Mouse (Mus musculus): ENCODE results near the gene Ppm1e. TPM values are rescaled to one million over a fixed set of nuclear protein-coding genes. Genes with fewer than 3 reads are reported as not detected.

Gene Ppm1e
- polyA plus RNA-seq, 1 experiment from 2014 or later: 2.6 TPM

DNA sequence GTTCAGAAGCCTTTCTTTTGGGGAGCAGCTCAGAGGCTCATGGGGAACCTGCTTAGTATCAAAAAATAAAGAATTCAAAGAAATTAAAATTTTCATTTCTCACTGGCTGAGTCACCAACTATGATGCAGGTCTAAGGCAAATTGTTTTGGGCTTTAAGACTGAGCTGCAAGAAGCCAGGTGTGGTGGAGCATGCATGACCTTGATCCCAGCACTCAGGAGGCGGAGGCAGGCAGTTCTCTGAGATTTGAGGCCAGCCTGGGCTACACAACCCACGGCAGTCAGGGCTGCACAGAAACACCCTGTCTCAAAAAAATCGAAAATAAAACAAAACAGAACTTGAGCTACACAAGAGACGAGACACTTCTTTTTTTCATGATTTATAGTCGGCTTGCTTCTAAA, 38.8 kb downstream of the Ppm1e start:
- H3K9ac ChIP-seq (ENCODE audit: low read length): no peak overlapping the region
- H3K9me3 ChIP-seq (ENCODE audit: control insufficient read depth, low read length): no peaks in the 10 kb centered on the region
- no peaks in the 10 kb centered on the region for H3K4me1 ChIP-seq (ENCODE audit: control insufficient read depth, insufficient read depth, low read length)
- no peak overlapping the region for H3K4me2 ChIP-seq (ENCODE audit: low read depth, severe bottlenecking)
- ATAC-seq (ENCODE audit: insufficient number of reproducible peaks, low FRiP score, low TSS enrichment, low read depth): no peak
- no peak overlapping the region for H3K27ac ChIP-seq (replicated peaks; ENCODE audit: low read depth, low read length)
- no peaks in the 10 kb centered on the region for H3K27me3 ChIP-seq (ENCODE audit: control insufficient read depth, insufficient read depth, low read length)
- no peak for DNase-seq (ENCODE audit: low spot score)
- 71% methylated on average over 5 of the region's 5 CpGs for WGBS
- H3K4me3 ChIP-seq (ENCODE audit: low read depth, low read length): no peak overlapping the region
- H3K36me3 ChIP-seq (ENCODE audit: control insufficient read depth, insufficient read depth, low read length): no peaks in the 10 kb centered on the region

DNA sequence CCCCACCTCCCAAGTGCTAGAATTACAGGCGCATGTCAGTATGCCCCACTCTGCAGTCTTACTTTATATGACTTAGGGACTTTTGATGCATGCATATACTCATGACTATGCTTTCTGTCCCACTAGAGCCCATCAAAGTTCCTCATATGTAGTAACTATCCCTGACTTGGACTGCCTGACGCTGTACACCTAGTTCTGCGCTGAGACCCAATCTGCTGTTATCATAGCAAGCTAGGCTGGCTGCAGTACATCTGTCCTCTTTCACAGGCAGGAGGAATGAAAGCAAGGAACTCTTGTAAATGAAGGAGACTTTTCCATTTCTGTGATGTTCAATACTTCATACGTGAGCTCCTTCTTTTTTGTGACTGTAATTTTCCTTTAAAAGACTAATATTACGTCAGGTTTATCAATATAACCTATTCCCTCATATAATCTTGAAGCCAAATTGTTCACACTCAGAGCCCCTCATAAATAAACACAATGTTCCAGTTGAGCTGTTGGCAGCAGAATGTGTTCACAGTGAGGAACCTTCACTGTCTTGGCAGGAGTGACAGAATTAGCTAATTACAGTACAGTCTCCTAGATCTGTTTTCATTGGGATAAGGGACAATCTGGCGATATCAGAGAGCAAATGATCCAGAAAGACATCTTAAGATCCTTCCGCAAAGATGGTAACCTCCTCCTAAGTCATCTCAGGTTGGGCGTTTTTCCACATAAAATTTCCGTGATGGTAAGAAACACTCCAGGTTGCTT, 39.7 kb downstream of the Ppm1e start:
- DNase-seq (ENCODE audit: low spot score) (no peak), ATAC-seq (ENCODE audit: insufficient number of reproducible peaks, low FRiP score, low TSS enrichment, low read depth) (no peak)
- H3K9me3 ChIP-seq (ENCODE audit: control insufficient read depth, low read length): no peaks in the 10 kb centered on the region
- H3K27ac ChIP-seq (replicated peaks; ENCODE audit: low read depth, low read length): no peak overlapping the region
- H3K4me2 ChIP-seq (ENCODE audit: low read depth, severe bottlenecking): no peak overlapping the region
- no peaks in the 10 kb centered on the region for H3K36me3 ChIP-seq (ENCODE audit: control insufficient read depth, insufficient read depth, low read length)
- H3K9ac ChIP-seq (ENCODE audit: low read length): no peak overlapping the region
- no peaks in the 10 kb centered on the region for H3K27me3 ChIP-seq (ENCODE audit: control insufficient read depth, insufficient read depth, low read length)
- WGBS: 91% methylated on average over 9 of the region's 9 CpGs
- H3K4me3 ChIP-seq (ENCODE audit: low read depth, low read length): no peak overlapping the region
- no peaks in the 10 kb centered on the region for H3K4me1 ChIP-seq (ENCODE audit: control insufficient read depth, insufficient read depth, low read length)

DNA sequence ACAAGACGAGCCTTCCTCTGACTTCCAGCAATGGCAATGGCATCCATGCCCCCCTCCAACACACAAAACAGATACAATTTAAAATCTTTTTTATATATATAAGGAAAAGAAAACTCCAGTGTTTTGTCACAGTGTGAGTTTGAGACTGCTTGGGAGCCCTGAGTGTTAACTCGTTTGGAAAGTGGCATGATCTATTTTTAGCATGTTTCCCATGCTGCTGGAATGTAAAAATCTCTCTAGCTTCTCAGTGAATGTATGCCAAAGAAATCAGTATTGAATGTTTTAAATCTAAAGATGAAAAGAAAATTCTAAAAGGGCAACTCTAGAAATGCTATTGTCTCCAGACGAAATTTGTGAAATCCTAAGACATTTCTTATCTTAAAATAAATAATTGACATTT, 45.3 kb downstream of the Ppm1e start:
- Histone ChIP-seq H3K9ac (ENCODE audit: low read length) (no peak overlapping the region), H3K27me3 (ENCODE audit: control insufficient read depth, insufficient read depth, low read length) (no peaks in the 10 kb centered on the region), H3K4me1 (ENCODE audit: control insufficient read depth, insufficient read depth, low read length) (no peaks in the 10 kb centered on the region), H3K4me2 (ENCODE audit: low read depth, severe bottlenecking) (no peak overlapping the region), H3K36me3 (ENCODE audit: control insufficient read depth, insufficient read depth, low read length) (no peaks in the 10 kb centered on the region), H3K27ac (replicated peaks; ENCODE audit: low read depth, low read length) (no peak overlapping the region), H3K4me3 (ENCODE audit: low read depth, low read length) (no peak overlapping the region), H3K9me3 (ENCODE audit: control insufficient read depth, low read length) (no peaks in the 10 kb centered on the region)
- WGBS: 67% methylated on average over 3 of the region's 3 CpGs
- no peak for DNase-seq (ENCODE audit: low spot score)
- ATAC-seq (ENCODE audit: insufficient number of reproducible peaks, low FRiP score, low TSS enrichment, low read depth): no peak

DNA sequence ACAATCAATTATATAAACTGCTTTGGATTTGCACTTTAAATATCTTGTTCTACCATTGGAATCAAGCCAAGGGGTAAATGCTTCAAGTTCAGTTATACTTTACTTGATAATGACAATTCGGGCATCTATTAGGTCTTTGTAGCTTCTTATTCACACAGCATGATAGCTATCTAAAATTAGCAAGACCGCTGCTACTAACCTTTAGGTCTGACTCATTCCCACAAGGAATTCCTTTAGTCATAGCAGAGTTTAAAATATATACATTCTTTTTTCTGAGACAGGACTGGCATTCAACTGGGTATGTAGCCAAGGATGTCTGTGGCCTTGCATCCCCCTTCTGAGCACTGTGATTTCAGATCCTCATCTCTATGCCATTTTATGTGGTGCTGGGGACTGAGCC, 48.5 kb downstream of the Ppm1e start:
- H3K4me2 ChIP-seq (ENCODE audit: low read depth, severe bottlenecking): no peak overlapping the region
- no peaks in the 10 kb centered on the region for H3K27me3 ChIP-seq (ENCODE audit: control insufficient read depth, insufficient read depth, low read length)
- no peaks in the 10 kb centered on the region for H3K4me1 ChIP-seq (ENCODE audit: control insufficient read depth, insufficient read depth, low read length)
- WGBS: 93% methylated on average over 2 of the region's 2 CpGs
- H3K9ac ChIP-seq (ENCODE audit: low read length): no peak overlapping the region
- H3K9me3 ChIP-seq (ENCODE audit: control insufficient read depth, low read length): no peaks in the 10 kb centered on the region
- no peak for DNase-seq (ENCODE audit: low spot score)
- no peak overlapping the region for H3K27ac ChIP-seq (replicated peaks; ENCODE audit: low read depth, low read length)
- no peak overlapping the region for H3K4me3 ChIP-seq (ENCODE audit: low read depth, low read length)
- no peak for ATAC-seq (ENCODE audit: insufficient number of reproducible peaks, low FRiP score, low TSS enrichment, low read depth)
- no peaks in the 10 kb centered on the region for H3K36me3 ChIP-seq (ENCODE audit: control insufficient read depth, insufficient read depth, low read length)

DNA sequence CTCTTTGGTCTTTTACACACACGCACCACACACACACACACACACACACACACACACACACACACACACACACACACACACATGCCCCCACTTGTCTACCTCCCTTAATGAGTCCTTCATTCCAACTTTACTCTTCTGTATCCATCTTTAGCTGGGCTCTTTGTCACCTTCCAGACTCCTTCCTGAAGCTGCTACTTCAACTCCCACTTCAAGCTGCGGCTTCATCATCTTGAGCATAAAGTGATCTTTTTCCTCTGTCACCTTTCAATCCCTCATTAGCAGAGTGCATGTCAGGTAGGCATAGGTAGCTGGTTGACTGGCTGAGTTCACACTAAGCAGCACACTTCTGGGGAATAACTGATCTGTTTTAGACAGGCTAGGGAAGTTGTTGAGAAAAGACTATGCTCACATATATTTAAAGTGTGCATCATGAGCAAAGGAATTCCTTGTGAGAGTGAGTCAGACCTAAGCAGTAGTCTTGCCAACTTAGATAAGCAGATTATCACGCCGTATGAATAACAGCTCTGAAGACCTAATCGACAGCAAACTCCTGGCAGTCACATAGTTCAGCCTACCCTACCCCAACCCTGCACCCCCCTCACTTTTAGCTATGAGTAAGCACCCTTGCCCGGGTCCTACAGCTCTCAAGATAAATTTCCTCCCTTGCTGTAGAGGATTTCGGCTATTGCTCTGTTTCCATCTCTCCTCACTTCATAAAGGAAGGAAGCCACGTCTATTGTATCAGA, 49.3 kb downstream of the Ppm1e start:
- Histone ChIP-seq H3K4me2 (ENCODE audit: low read depth, severe bottlenecking) (no peak overlapping the region), H3K4me1 (ENCODE audit: control insufficient read depth, insufficient read depth, low read length) (no peaks in the 10 kb centered on the region), H3K9ac (ENCODE audit: low read length) (no peak overlapping the region), H3K9me3 (ENCODE audit: control insufficient read depth, low read length) (no peaks in the 10 kb centered on the region), H3K36me3 (ENCODE audit: control insufficient read depth, insufficient read depth, low read length) (no peaks in the 10 kb centered on the region), H3K4me3 (ENCODE audit: low read depth, low read length) (no peak overlapping the region), H3K27me3 (ENCODE audit: control insufficient read depth, insufficient read depth, low read length) (no peaks in the 10 kb centered on the region), H3K27ac (replicated peaks; ENCODE audit: low read depth, low read length) (no peak overlapping the region)
- ATAC-seq (ENCODE audit: insufficient number of reproducible peaks, low FRiP score, low TSS enrichment, low read depth): no peak
- WGBS: 79% methylated on average over 8 of the region's 8 CpGs
- no peak for DNase-seq (ENCODE audit: low spot score)

DNA sequence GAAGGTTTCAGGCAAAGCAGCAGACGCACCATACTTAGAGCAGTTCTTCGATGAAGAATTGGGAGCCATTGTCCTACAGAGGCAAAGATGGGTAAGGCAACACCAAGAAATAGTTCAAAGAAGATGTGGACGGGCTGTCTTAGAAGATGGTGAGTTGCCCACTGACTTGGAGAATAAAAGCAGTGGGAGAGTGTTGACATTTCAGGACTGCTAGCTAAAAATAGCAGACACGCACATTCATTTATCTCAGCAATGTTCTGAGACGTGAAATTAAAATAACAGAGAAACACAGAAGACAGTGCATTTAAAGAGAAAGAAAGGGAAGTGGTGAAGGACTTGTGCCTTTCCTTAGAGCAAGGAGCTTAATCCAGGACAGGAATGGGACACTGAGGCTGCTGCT, 59.8 kb downstream of the Ppm1e start:
- 87% methylated on average over 5 of the region's 5 CpGs for WGBS
- ATAC-seq (ENCODE audit: insufficient number of reproducible peaks, low FRiP score, low TSS enrichment, low read depth): no peak

DNA sequence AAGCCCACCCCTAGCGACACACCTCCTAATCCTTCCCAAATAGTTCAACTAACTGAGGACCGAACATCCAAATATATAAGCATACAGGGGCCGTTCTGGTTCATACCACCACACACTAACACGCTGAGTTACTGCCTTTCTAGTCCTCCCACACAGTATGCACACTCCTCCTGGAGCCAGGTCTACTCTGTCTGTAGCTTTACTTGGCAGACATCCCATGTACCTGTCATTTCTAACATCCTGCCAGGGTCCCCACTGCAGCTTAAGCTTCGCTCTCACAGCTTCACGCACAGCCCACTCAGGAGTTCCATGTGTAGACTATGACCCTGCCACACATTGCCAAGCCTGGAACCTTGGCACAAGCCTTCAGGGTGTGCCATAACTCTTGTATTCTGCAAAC, 62.4 kb downstream of the Ppm1e start:
- ATAC-seq (ENCODE audit: insufficient number of reproducible peaks, low FRiP score, low TSS enrichment, low read depth): no peak
- Histone ChIP-seq H3K27me3 (ENCODE audit: control insufficient read depth, insufficient read depth, low read length) (no peaks in the 10 kb centered on the region), H3K4me1 (ENCODE audit: control insufficient read depth, insufficient read depth, low read length) (no peaks in the 10 kb centered on the region), H3K4me3 (ENCODE audit: low read depth, low read length) (no peak overlapping the region), H3K4me2 (ENCODE audit: low read depth, severe bottlenecking) (no peak overlapping the region), H3K9me3 (ENCODE audit: control insufficient read depth, low read length) (no peaks in the 10 kb centered on the region), H3K27ac (replicated peaks; ENCODE audit: low read depth, low read length) (no peak overlapping the region), H3K36me3 (ENCODE audit: control insufficient read depth, insufficient read depth, low read length) (no peaks in the 10 kb centered on the region), H3K9ac (ENCODE audit: low read length) (no peak overlapping the region)
- no peak for DNase-seq (ENCODE audit: low spot score)
- 88% methylated on average over 6 of the region's 6 CpGs for WGBS

More for the DNA sequence above, 59.8 kb downstream of the Ppm1e start:
- Histone ChIP-seq H3K4me2 (ENCODE audit: low read depth, severe bottlenecking) (no peak overlapping the region), H3K4me1 (ENCODE audit: control insufficient read depth, insufficient read depth, low read length) (no peaks in the 10 kb centered on the region), H3K36me3 (ENCODE audit: control insufficient read depth, insufficient read depth, low read length) (no peaks in the 10 kb centered on the region), H3K9me3 (ENCODE audit: control insufficient read depth, low read length) (no peaks in the 10 kb centered on the region), H3K9ac (ENCODE audit: low read length) (no peak overlapping the region), H3K27me3 (ENCODE audit: control insufficient read depth, insufficient read depth, low read length) (no peaks in the 10 kb centered on the region), H3K4me3 (ENCODE audit: low read depth, low read length) (no peak overlapping the region), H3K27ac (replicated peaks; ENCODE audit: low read depth, low read length) (no peak overlapping the region)
- DNase-seq (ENCODE audit: low spot score): no peak

DNA sequence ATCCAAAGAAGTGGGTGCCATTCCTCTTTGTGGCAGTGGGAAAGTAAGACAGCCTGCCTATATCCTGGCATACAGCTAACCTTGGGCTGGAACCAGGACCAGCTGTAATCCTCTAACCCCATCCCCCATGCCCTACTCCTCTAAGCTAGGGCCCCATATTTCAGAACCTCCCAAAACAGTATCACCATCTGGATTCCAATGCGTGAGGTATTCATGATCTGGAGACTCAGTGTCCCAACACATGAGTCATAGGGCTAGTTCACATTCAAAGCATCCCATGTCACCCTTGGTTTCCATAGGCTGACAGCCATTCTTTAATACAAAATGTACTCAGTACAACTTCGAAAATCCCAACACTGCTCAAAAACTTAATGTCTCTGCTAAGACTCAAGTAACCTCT, 63.2 kb downstream of the Ppm1e start:
- DNase-seq (ENCODE audit: low spot score) (no peak), ATAC-seq (ENCODE audit: insufficient number of reproducible peaks, low FRiP score, low TSS enrichment, low read depth) (no peak)
- no peak overlapping the region for H3K27ac ChIP-seq (replicated peaks; ENCODE audit: low read depth, low read length)
- no peak overlapping the region for H3K9ac ChIP-seq (ENCODE audit: low read length)
- no peaks in the 10 kb centered on the region for H3K36me3 ChIP-seq (ENCODE audit: control insufficient read depth, insufficient read depth, low read length)
- WGBS: 92% methylated on average over 2 of the region's 2 CpGs
- H3K9me3 ChIP-seq (ENCODE audit: control insufficient read depth, low read length): no peaks in the 10 kb centered on the region
- no peaks in the 10 kb centered on the region for H3K4me1 ChIP-seq (ENCODE audit: control insufficient read depth, insufficient read depth, low read length)
- H3K4me2 ChIP-seq (ENCODE audit: low read depth, severe bottlenecking): no peak overlapping the region
- no peaks in the 10 kb centered on the region for H3K27me3 ChIP-seq (ENCODE audit: control insufficient read depth, insufficient read depth, low read length)
- H3K4me3 ChIP-seq (ENCODE audit: low read depth, low read length): no peak overlapping the region

Data from limb, embryonic 11.5 days (tissue).